Mouse (Mus musculus): Measurements from ENCODE around the gene Vcan.
"Not testable (repeated sequence)": the region's sequence is repeated elsewhere in the genome, so short reads cannot be mapped to it uniquely, and the experiment has no call there.

Gene Vcan

DNA sequence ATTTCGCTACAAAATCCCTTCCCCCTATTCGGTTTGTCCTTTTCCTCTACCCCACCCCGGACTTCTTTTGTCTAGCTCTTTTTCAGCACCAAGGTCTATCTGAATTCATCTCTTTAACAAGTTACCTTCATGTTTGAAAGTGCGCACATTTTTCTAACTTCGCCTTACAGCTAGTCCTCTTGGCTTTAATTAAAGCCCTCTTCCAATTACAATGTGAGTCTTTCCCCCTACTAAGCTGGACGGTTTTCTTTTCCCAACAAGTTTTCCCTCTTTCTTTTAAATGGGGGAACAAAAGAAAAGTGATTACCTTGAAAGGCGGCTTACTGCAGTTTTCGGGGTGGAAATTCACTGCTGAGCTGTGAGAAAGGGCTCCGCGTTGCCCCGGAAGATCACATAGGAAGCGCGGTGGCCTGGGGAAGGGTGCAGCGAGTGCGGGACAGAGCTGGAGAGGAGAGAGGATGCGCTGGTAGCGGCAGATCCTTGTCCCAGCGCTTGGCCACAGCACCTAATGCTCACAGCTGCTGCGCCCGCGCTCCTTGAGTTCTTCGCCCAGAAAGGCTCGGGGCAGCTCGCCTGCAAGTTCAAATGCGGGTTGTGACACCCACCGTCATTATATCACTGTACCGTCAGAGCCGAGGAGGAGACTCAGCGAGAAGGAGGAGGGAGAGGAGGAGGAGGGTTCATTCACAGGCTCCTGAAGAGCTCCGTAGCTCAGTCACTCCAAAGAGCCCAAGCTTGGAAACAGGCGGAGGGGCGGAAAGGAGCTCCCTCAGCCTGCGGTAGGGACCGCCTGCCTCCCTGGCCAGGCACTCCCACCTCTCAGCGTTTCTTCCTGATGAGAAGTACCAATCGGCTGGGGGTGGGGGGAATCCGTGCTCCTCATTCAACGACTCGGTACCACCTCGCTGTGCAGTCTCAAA lies at the start of gene Vcan:
Gene Vcan, minus strand, starts transcription at position 744 of the 920 bp plus-strand sequence.
- peak; percentile 48 to 63 for DNase-seq

DNA sequence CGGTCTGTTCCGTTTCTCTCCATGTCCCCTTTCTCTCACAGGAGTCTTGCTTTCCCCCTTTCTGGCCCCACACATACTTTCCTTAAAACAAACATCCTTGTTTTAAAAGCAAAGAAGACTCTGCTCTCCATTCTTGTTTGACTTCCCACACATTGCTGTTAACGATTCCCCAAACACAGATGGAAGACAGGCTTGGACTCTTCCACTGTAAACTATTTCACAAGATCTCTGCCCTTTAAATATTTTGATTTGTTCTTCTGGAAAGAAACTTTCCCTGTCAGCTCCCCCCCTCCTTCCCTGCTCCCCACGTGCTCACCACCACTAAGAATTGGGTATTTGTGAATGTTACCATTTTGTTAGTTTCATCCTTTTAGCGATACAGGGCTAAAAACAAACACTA lies 49.2 kb upstream of the Vcan start:
- DNase-seq = no peak

DNA sequence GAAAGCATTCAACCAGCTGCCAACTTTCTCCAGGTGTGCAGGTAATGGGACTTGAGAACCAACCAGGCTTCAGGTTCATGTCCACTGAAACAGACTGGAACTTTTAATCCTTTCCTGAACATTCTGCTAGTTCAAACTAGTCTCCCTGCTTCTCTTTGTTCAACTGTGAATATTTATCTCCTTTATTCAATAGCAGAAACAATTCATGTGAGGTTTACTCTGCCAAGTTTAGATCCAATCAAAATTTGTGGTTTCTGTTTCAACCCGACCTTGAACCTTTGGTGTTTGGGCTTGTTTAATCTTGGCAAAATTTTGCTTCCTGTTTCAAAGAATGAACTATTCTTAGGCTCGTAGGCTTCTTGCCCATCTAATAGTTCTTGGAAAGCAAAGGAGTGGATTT lies 40.6 kb upstream of the Vcan start:
- DNase-seq = no peak

DNA sequence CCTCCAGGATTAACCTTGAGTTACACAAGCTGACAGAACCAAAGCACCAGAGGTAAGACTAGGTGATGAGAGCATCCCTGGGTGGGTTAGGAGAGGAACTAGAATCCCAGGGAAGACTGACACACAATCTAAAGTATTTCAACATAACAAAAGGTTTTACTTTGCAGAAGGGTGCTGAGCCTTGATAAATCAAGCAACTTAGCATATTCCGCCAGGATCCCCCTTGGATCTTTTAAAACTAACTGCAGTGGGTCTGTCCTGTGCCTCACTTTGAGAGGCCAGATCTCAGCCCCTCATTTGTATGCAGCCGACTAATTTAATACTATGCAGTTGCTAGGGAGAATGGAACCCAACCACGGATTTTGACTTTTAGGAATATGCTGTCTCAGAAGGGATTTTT lies 38.0 kb upstream of the Vcan start:
- DNase-seq = no peak

DNA sequence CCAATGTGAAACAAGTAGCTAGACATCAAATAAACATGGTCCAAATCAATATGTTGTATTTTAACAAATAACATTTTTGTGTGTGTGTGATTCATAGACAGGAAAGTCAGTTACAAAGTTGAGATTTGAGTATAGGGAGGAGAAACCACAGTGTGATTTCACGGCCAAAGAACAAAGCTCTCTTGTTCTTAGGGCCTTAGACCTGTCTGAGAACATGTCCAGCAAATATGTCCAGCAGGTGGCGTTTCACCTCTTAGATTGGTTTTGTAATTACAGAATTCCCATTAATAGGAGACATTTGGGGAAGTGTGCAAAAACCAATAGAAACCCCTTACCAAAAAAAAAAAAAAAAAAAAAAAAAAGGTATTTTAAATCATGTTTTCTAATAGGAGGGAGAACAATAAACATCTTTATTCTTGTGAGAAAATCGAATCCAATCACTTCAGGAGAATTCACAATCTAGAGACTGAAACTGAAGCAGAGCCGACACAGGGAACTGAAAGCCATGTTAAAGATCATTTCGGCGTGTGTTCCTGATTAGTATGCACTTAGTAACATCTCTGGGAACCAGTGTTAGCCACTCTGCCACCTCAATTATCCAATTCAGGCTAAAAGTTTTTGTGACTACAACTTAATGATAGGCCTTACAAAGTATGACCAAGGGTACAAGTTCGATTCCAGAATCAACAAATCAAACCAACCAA lies 37.1 kb upstream of the Vcan start:
- DNase-seq = peak in 1 of 2 experiments; percentile 56

DNA sequence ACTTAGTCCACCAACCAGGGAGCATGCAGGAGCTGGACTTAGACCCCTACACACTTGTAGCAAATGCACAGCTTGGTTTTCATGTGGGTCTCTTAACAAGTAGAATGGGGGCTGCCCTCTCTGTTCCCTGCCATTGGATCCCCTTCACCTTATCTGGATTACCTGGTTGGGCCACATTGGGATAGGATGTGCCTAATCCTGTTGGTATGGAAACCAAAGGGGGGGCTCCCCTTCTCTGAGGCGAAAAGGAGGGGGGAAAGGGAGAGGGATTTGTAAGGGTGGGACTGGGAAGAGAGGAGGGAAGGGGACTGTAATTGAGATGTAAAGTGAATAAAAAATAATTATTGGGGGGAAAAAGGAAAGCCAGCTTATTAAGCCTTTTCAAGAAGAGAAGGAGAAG lies 35.5 kb upstream of the Vcan start:
- no peak for DNase-seq

DNA sequence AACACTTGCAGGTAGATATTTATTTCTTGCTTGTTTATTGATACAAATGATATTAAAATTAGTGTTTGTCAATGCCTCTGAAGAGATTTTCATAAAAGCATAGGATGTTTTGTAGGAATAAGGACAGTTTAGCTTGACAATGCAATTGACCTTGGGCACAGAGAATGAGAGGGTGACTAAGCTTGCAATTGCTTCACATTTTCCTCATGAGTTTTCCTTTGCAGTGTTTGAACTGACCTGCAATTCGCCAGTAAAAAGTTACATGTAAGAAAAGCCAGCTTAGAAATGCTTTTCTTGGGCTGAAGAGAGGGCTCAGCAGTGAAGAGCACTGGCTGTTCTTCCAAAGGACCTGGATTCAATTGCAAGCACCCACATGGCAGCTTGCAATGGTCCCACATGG lies 34.8 kb upstream of the Vcan start:
- DNase-seq = no peak

DNA sequence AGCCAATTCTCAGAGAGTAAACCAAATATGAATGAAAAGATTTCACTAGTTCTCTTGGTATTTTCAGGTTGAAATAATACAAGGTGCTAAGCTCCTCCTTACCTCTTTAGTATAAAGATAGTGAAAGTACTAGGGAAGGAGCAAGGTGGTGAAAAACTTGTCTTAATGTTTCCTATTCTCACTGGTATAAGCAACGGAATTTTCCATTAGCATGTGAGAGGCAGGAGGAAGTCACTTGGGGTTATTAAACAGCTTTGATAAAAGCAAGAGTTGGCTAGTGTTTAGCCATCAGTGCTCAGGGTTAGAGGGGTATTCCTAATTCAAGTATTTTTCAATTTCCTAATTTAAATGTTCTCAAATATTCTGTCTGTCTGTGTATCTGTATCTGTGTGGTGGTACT lies 24.2 kb upstream of the Vcan start:
- DNase-seq = no peak

DNA sequence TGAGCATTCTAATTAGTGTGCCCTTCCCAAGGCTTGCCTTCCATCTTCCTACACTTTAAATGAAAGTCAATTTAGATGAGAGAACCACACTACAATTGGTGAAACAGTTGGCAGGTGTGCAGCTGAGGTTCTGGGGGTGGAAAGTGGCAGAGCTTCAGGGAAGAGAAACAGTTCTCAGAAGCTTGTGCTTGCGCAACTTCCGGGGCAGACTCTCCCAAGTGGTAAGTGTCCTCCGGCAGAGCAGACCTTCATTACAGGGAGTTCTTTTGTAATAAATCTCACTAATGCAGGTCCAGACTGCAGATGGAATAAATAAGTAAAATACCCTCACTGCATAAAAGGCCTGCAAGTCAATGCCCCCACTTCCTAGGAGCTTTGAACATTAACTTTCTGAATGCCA lies 23.7 kb upstream of the Vcan start:
- DNase-seq = peak in 1 of 2 experiments; percentile 10

DNA sequence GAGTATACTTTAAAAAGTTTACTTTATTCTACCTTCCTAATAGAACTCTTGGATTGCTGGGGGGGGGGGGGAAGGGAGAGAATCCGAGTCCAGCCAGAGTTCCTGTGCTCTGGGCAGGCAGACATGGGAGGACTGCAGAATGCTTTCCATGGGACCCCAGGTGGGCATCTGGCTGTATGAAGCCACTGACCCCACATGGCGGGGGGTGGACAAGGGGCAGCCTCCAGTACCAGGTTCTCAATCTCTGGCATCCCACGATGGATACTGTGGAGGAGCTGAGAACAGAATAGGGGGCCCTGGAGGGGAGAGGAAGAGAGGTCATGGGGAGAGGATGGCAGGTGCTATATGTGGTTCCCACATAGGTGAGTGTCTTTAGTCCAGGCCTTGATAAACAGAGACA lies 20.0 kb upstream of the Vcan start:
- DNase-seq = no peak

DNA sequence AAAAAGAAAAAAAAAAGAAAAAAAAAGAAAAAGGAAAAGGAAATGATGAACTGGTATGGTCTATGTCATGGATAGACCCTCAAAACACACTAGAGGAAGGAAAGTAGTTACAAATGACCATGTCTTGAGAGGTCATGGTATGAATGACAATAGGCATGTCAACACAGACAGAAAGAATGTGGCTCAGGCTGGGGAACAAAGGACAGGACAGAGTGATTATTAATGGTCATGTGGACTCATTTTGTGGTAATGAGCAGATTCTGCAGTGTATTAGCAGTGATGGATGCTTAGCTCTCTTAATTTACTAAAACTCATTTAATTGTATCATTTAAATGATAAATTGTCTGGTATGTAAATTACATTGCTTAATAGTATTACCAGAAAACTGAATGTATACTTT lies 14.0 kb upstream of the Vcan start:
- no peak for DNase-seq

DNA sequence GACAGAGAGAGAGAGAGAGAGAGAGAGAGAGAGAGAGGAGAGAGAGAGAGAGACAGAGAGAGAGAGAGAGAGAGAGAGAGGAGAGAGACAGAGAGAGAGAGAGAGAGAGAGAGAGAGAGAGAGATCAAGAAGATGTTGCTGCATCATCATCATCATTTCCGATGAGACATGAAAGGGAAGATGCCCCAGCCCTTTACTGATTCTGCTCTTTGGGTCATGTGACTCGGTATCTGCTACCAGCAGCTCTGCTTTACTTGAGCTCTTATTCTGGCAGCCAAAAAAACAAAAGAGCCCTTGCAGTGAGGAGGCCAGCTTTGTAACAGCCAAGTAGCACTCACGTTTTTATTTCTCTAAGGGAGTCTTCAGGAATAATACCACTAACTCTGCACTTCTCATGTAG lies 8.3 kb upstream of the Vcan start:
- DNase-seq = not testable (repeated sequence)

DNA sequence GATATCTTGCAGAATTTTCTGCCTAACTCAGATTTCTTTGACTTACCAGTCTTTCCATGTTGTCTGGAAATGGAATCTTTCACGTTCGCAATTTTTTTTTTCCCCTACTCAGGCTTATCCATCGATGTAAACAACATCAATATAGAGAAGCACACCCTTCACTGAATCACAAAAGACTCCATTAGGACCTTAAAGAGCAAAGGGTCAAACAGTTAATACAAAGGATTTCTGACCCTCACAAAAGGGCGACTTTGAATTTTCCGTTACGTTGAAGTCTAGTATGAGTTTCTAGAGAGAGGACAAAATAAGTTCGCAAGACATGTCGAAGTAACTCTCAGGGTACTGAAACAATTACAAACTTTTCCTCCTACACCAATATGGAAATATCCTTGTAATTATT lies 892 bp upstream of the Vcan start:
- no peak for DNase-seq

DNA sequence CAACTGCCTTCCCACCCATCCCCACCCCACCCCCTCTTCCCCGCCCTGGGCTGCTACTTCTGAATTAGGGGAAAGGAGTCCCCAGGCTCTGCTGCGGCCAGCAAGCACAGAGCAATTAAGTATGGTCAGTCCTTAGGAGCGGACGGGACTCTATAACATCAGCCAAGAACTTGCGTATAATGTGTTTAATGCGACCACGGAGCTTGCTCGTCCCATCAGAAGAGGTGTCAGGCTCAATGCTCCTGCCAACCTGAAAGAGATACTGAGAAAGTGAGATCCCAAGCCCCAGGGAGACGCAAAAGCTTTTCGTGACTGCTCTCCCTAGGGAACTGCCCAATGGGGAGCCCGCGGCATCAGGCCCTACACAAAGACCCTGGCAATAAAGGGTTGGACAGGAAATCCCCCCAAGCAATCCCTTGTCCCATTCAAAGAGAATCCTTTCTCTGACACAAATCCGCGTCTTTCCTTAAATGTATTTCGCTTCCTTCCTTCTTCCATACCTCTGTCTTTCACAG lies 434 bp upstream of the Vcan start:
- DNase-seq = no peak

DNA sequence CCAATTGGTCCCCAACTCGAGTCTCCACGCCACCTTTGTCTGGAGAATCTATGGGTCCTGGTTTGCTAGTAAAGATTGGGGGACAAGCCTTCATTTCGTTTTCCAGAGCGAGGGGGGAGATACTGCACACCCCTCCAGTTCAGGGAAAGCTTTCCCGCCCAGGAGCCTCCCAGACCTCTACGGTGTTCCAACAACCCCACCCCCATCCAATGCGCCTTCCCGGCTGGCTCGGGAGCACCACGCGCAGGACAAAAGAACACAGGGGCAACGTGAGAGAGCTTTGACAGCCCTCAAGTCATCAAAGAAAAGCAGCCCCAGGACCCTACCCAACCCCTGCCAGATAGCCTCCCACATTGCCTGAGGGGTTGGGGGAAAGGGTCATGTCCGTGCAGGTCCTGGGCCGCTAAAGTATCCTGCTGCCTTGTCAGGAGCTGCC lies 1.2 kb downstream of the Vcan start:
- DNase-seq = peak; percentile 35 to 43

DNA sequence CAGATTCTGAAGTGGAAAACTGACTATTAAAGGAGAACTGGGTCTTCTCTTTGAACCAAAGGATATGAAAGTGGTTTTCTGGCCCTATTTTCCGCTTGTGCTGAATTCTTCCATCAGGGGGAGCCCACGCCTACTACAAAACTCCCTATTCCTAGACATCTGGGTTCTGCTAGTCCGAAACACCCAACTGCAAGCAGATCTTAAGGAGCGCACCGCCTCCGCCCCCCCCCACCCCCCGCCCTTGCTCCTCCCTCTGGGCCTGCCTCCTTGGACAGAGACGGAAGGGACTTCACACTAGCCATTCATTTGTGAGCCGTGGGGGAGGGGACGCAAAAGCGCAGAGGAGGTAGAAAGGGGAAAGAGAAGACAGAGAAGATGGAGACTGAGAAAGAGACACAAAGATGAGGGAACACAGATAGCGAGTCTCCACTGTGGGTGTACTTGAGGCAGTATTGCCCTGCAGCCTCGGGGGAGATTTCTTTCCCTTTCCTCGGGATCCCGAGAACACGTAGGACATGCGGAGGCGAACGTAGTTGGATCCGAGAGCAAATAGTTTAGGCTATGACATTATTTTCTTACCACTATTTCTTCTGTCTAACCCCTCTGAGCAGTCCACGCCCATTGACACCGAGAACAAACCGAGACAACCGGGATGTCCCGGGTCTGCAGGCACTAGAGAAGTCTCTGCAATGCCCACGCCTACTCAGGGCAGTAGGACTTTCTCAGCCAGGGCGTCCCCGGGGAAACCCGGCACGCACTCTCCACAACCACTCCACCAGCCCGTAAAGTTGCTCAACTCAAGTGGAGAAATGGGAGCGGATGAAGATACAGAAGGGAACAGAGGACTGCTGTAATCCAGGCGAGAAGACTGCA lies 1.8 kb downstream of the Vcan start:
- peak; percentile 79 to 80 for DNase-seq

DNA sequence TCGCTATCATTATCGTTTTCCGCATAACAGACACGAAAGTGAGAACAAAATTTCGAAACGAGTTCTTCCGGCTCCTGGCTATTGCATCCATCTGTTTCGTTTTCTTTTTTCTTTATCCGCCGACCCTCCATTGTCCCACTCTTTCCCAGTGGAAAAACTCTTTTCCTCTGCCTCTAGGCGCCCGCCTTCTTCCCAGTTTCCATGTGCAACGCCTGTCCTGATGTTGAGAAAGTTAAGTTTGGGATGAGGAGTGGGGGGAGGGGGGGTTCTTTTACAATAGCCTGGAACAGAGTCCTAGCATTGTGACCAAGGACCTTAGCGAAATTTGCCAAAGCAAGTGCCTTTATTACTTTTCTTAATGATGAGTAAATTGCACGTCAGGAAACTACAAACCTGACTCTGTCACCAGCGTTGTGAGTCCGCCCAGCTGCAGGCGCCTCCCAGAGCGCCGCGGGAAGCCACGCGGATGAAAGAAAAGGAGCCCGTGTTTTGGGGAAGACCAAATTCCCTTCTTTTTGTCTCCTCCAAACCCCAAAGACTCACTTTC lies 2.5 kb downstream of the Vcan start:
- DNase-seq = no peak

DNA sequence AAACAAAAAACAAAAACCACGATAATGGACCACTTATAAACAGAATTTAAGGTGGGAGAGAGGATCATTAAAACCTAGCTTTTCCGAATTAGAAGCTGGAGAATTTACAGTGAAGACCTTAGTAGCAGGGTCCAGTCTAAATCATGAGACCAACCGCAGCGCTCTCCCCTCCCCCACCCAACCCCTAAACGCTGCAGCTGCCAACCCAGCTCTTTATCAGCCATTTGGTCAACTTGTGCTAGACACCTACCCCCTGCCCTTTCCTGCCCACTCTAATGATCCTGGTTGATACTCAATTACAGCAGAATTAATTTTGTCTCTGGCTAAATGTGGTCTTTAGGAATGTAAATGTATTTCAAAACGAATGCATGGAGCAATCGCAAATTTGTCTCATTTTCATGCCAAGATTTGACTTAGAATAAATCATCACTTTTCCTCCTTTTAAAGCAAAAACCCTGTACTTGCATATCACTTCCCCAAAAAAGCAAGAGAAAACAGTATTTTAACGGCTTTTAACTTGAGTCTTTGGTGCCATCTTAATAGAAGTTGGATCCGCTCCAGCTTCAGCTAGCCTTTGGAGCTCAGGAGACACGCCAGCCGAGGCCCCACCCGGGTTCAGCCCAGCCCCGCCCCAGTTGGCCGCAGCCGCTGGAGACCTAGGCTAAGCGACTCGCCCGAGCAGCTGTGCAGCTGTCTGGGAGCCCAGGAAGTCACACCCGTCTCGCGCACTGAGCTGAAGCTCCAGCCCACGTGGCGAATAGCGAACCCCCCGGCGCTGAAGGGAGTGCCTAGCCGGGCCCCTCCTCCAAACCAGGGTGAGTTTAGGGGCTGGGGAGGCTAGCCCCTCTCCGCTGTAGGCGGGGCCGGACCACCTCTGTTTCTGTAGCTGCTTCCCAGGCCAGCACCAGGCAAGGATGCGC lies 3.3 kb downstream of the Vcan start:
- peak; percentile 87 to 95 for DNase-seq

DNA sequence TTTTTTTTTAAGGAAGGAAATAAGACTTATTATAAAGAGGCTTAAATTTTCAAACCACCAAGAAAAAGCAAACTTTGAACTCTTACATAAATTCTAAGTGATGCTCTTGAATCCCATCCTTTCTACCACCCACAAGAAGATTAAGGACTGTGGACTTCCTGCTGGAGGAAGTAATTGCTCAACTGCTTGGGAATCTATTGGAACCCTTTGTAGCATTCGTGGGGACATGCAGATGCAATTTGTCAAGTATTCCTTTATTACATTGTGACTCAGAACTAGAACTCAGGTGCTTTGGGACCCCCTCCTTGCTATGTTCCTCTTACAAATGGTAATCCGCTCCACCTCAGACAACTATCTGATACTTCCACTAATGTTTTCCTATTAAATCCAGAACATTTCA lies 4.0 kb downstream of the Vcan start:
- DNase-seq = no peak

DNA sequence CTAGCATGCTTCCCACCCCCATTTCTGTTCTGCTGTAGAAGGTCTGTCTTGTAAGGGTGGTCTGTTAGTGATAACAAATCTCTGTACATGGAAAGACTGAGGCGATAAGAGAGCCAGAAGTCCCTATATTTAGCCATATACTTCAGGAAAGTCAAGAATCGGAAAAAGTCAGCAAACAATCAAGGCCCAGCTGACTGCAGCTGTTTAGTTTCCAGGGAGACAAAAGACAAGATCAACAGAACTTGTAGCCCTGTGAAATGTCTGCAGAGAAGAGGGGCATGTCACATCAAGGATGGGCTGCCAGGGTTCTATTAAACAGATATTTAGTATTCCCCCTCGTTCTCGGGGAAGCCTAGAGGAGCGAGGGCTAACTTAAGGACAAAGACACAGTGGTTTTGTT lies 7.2 kb downstream of the Vcan start:
- peak; percentile 22 to 32 for DNase-seq

DNA sequence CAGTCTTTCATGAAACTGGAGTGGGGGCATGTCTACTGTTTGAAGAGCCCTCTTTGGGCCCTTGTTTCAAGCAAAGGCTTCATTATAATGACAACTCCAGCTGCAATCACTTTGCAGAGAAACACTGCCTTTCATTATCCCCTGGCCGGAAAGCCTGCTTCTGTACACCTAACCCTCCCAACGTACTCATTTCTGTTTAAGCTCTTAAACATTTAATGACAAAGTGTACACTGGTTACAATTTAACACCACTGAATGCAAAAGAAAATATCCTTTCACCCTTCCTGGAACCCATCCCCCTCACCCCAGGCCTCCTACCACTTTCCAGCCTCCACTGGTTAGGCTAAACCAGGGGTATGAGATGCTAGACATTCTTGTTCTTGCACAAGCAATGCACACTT lies 15.8 kb downstream of the Vcan start:
- no peak for DNase-seq

DNA sequence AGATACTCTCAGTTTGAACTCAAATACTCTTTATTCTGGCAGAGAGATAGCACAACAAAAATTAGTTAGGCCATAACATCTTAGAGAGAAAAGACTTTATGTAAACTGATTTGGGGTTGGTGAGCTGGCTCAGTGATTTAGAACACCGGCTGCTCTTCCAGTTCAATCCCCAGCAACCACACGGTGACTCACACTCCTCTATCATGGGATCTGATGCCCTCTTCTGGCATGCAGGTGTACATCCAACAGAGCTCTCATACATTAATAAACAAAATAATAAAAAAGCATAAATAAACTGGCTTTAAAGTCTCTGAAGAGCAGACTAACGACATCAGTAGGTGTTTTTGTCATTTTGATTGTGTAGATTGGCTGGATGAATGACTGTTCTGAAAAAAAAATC lies 21.8 kb downstream of the Vcan start:
- no peak for DNase-seq
